Mouse (Mus musculus) intestine, postnatal 0 days (tissue): Measurements from ENCODE around the gene AI597479. TPM values are rescaled to one million over a fixed set of nuclear protein-coding genes. Genes with fewer than 3 reads are reported as not detected.

Source experiments
- ATAC-seq: fragments of 200-750 bp; cut with Nextera tagmentation; 2 replicates; pipeline ENCODE4 v1.8.0; 2017; ENCODE audit warnings: mild to moderate bottlenecking, moderate TSS enrichment, moderate library complexity
- H3K27ac ChIP-seq: fragments of 300-500 bp; sonication (generic); 2 replicates; pipeline ENCODE4 v1.5.1; 2014; ENCODE audit warnings: mild to moderate bottlenecking, low read depth, low read length, moderate library complexity
- H3K27me3 ChIP-seq: fragments of 300-500 bp; sonication (generic); replicated peaks from 2 replicates; pipeline ENCODE4 v1.6.1; 2014; ENCODE audit warnings: low read length, mixed read lengths; ENCODE audit not compliant: control insufficient read depth, insufficient read depth
- H3K36me3 ChIP-seq: fragments of 300-500 bp; sonication (generic); 2 replicates; pipeline ENCODE4 v1.6.1; 2014; ENCODE audit warnings: mild to moderate bottlenecking, moderate library complexity; ENCODE audit not compliant: control insufficient read depth, insufficient read depth
- H3K4me1 ChIP-seq: fragments of 300-500 bp; sonication (generic); replicated peaks from 2 replicates; pipeline ENCODE4 v1.6.1; 2014; ENCODE audit warnings: antibody characterized with exemption, low read length, mixed read lengths; ENCODE audit not compliant: control insufficient read depth, insufficient read depth
- H3K4me2 ChIP-seq: fragments of 300-500 bp; sonication (generic); replicated peaks from 2 replicates; pipeline ENCODE4 v1.6.1; 2014; ENCODE audit warnings: low read depth, mild to moderate bottlenecking, moderate library complexity
- H3K4me3 ChIP-seq: fragments of 300-500 bp; sonication (generic); 2 replicates; pipeline ENCODE4 v1.5.1; 2014; ENCODE audit warnings: low read depth, low read length
- H3K9ac ChIP-seq: fragments of 300-500 bp; sonication (generic); 2 replicates; pipeline ENCODE4 v1.6.1; 2014; ENCODE audit warnings: mild to moderate bottlenecking, low read depth, low read length
- H3K9me3 ChIP-seq: fragments of 300-500 bp; sonication (generic); 2 replicates; pipeline ENCODE4 v1.6.1; 2016; ENCODE audit warnings: mixed run types; ENCODE audit not compliant: control insufficient read depth
- CTCF ChIP-seq: sonication (generic); IDR thresholded peaks from 2 replicates; pipeline ENCODE4 v1.5.1; 2016; ENCODE audit warnings: low read depth, mild to moderate bottlenecking, control low read depth, antibody characterized with exemption, moderate library complexity
- WGBS: fragments of 180-500 bp; shearing (Covaris S2); extraction: QIAGEN DNeasy Blood & Tissue Kit; methylation state at CpG from one replicate; pipeline ENCODE4 v1.1.7; 2014; 5-methylcytosine and 5-hydroxymethylcytosine counted together
- polyA plus RNA-seq: library from polyadenylated mRNA; unstranded; fragments of >200 nt; fragmentation: Nextera tagmentation; extraction: Ambion mirVana; gene quantifications from 2 replicates; pipeline ENCODE4 v1.2.1, GENCODE M21; 2015

The AI597479 gene
- polyA plus RNA-seq, 1 experiment from 2014 or later = 8.6 TPM

DNA sequence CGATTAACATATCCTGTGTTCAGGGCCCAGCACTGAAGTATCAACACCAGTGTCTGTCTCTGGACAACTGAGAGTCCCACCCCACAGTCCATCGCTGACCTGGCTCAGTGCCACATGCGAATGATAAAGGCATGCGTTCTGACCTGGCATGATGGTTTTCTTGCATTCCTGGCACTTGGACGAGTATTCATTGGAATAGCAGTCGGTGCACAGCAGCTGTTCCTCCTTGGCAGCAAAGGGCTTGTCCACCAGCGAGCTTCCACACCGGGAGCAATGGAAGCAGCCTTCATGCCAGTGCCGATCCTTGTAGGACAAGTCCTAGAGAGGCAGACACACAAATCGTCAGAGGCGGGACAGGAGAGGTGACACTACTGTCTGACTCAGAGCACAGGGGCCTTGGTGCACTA is 43.0 kb downstream of the AI597479 start:
- peaks cover 45% of the 10 kb centered on the region for H3K36me3 ChIP-seq
- ATAC-seq = no peak
- no peak overlapping the region for H3K4me2 ChIP-seq
- H3K27me3 ChIP-seq = no peaks in the 10 kb centered on the region
- H3K4me1 ChIP-seq = peaks cover 3% of the 10 kb centered on the region; the same call in 1 of the 2 replicates
- no peak overlapping the region for H3K9ac ChIP-seq
- H3K9me3 ChIP-seq = no peaks in the 10 kb centered on the region
- no peak for TF ChIP-seq CTCF
- 62% methylated on average over 11 of the region's 11 CpGs for WGBS
- no peak overlapping the region for H3K27ac ChIP-seq
- no peak overlapping the region for H3K4me3 ChIP-seq

GRCm38 (mm10) chr1:43142849-43143248 is 44.3 kb downstream of the AI597479 start:
- WGBS = 80% methylated on average over 6 of the region's 6 CpGs
- no peaks in the 10 kb centered on the region for H3K27me3 ChIP-seq
- TF ChIP-seq CTCF = no peak
- H3K4me1 ChIP-seq = peaks cover 3% of the 10 kb centered on the region; the same call in 1 of the 2 replicates
- peaks cover 38% of the 10 kb centered on the region for H3K36me3 ChIP-seq
- H3K4me2 ChIP-seq = no peak overlapping the region
- ATAC-seq = no peak
- no peak overlapping the region for H3K4me3 ChIP-seq
- no peak overlapping the region for H3K9ac ChIP-seq
- H3K9me3 ChIP-seq = no peaks in the 10 kb centered on the region
- H3K27ac ChIP-seq = no peak overlapping the region

DNA sequence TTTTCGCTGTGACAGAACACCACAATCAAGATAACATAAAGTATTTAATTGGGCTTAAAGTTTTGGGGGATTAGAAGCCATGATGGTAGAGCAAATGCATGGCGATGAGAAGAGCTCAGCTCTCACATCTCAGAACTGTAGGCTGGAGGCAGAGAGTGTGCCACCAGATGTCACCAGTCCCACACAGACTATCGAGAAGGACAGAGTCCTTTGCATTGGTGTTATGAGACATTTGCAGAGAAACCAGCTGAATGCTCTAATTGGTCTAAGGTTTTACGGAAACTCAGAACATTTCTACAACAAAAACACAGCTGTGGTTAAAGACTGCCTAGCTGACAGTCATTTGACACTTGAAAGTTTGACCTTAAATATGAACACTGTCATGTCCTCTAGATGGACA is 44.8 kb downstream of the AI597479 start:
- Histone ChIP-seq H3K9me3 (no peaks in the 10 kb centered on the region), H3K4me3 (no peak overlapping the region), H3K4me2 (no peak overlapping the region), H3K27me3 (no peaks in the 10 kb centered on the region), H3K27ac (no peak overlapping the region), H3K4me1 (peaks cover 3% of the 10 kb centered on the region; the same call in 1 of the 2 replicates), H3K9ac (no peak overlapping the region), H3K36me3 (peaks cover 36% of the 10 kb centered on the region)
- TF ChIP-seq CTCF = peak; percentile 87
- ATAC-seq = no peak
- 75% methylated on average over 4 of the region's 4 CpGs for WGBS

DNA sequence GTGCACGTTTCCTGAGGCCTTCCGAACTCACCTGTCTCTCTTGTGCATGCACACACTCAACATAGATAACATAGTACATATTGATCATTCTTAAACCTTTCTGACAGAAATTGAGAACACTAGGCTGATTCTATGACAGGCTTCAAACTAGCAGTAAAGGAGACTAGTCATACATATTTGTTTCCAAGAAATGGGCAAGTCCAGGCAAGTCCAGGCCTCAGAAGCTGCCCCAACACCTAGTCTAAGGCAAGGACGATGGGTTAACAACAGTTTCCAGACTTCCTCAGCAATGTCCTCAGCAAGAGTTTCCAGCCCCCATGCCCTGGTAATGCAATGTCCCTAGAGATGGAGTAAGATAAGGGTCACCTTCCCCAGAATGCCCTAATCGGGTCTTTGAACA is 45.3 kb downstream of the AI597479 start:
- Histone ChIP-seq H3K36me3 (peaks cover 42% of the 10 kb centered on the region), H3K27ac (no peak overlapping the region), H3K9me3 (no peaks in the 10 kb centered on the region), H3K4me1 (peaks cover 3% of the 10 kb centered on the region; the same call in 1 of the 2 replicates), H3K4me2 (no peak overlapping the region), H3K9ac (no peak overlapping the region), H3K27me3 (no peaks in the 10 kb centered on the region), H3K4me3 (no peak overlapping the region)
- WGBS = 89% methylated on average over 4 of the region's 4 CpGs
- ATAC-seq = no peak
- TF ChIP-seq CTCF = no peak

GRCm38 (mm10) chr1:43144338-43144906 is 45.9 kb downstream of the AI597479 start:
- Histone ChIP-seq H3K27me3 (no peaks in the 10 kb centered on the region), H3K9ac (no peak overlapping the region), H3K36me3 (peaks cover 48% of the 10 kb centered on the region), H3K4me3 (no peak overlapping the region), H3K4me1 (peaks cover 3% of the 10 kb centered on the region; the same call in 1 of the 2 replicates), H3K27ac (no peak overlapping the region), H3K4me2 (no peak overlapping the region), H3K9me3 (no peaks in the 10 kb centered on the region)
- ATAC-seq = no peak
- 83% methylated on average over 8 of the region's 8 CpGs for WGBS
- TF ChIP-seq CTCF = no peak

DNA sequence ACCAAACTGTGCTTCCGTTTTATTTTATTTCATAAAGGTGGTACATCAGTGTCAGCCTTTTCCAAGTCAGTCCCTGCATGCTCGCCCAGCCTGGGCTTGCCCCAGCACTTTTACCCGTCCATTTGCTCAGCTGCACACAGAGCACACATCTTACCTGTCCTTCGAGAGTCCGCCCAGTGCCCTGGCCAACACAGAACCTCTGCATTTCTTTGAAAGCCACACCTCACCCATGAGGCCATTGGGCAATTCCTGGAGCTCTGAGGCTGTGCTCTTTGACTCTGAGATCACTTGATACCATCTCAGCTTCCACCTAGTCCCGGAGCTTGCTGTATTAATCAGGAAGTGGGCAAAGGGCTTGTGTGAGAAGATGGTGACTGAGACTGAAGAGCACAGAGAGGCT is 46.9 kb downstream of the AI597479 start:
- no peak for TF ChIP-seq CTCF
- Histone ChIP-seq H3K9ac (no peak overlapping the region), H3K9me3 (no peaks in the 10 kb centered on the region), H3K4me3 (no peak overlapping the region), H3K4me1 (peaks cover 3% of the 10 kb centered on the region; the same call in 1 of the 2 replicates), H3K4me2 (no peak overlapping the region; the same call in 1 of the 2 replicates), H3K27me3 (no peaks in the 10 kb centered on the region), H3K27ac (peak overlapping the region; percentile 57), H3K36me3 (peaks cover 47% of the 10 kb centered on the region)
- 45% methylated on average over 6 of the region's 6 CpGs for WGBS
- ATAC-seq = peak; percentile 88
